Mouse (Mus musculus) limb, embryonic 11.5 days (tissue): ENCODE results near the gene Aamp. TPM values are rescaled to one million over a fixed set of nuclear protein-coding genes. Genes with fewer than 3 reads are reported as not detected.

Source experiments
- ATAC-seq: fragments of 200-750 bp; cut with Nextera tagmentation; 2 replicates; pipeline ENCODE4 v1.8.0; 2017; ENCODE audit warnings: low read depth; ENCODE audit not compliant: insufficient number of reproducible peaks, low FRiP score, low TSS enrichment
- DNase-seq: peaks from one replicate; pipeline ENCODE4 v3.0.0-alpha.2; 2015; ENCODE audit warnings: low spot score
- H3K27ac ChIP-seq: fragments of 300-500 bp; sonication (generic); replicated peaks from 2 replicates; pipeline ENCODE4 v1.5.1; 2014; ENCODE audit warnings: low read depth, mild to moderate bottlenecking, low read length
- H3K27me3 ChIP-seq: fragments of 300-500 bp; sonication (generic); 2 replicates; pipeline ENCODE4 v1.6.1; 2014; ENCODE audit warnings: mild to moderate bottlenecking, low read length, mixed read lengths; ENCODE audit not compliant: control insufficient read depth, insufficient read depth
- H3K36me3 ChIP-seq: fragments of 300-500 bp; sonication (generic); 2 replicates; pipeline ENCODE4 v1.6.1; 2014; ENCODE audit warnings: mild to moderate bottlenecking, low read length, moderate library complexity, mixed read lengths; ENCODE audit not compliant: control insufficient read depth, insufficient read depth
- H3K4me1 ChIP-seq: fragments of 300-500 bp; sonication (generic); 2 replicates; pipeline ENCODE4 v1.6.1; 2014; ENCODE audit warnings: low read length, mixed read lengths; ENCODE audit not compliant: control insufficient read depth, insufficient read depth
- H3K4me2 ChIP-seq: fragments of 300-500 bp; sonication (generic); 2 replicates; pipeline ENCODE4 v1.6.1; 2014; ENCODE audit warnings: low read depth, mild to moderate bottlenecking, moderate library complexity; ENCODE audit not compliant: severe bottlenecking
- H3K4me3 ChIP-seq: fragments of 300-500 bp; sonication (generic); 2 replicates; pipeline ENCODE4 v1.5.1; 2014; ENCODE audit warnings: low read depth, low read length
- H3K9ac ChIP-seq: fragments of 300-500 bp; sonication (generic); 2 replicates; pipeline ENCODE4 v1.6.1; 2014; ENCODE audit warnings: mild to moderate bottlenecking, low read length
- H3K9me3 ChIP-seq: fragments of 300-500 bp; sonication (generic); 2 replicates; pipeline ENCODE4 v1.6.1; 2016; ENCODE audit warnings: low read length; ENCODE audit not compliant: control insufficient read depth
- WGBS: fragments of 180-500 bp; shearing (Covaris S2); extraction: QIAGEN DNeasy Blood & Tissue Kit; methylation state at CpG from one replicate; pipeline ENCODE4 v1.1.7; 2014; 5-methylcytosine and 5-hydroxymethylcytosine counted together
- polyA plus RNA-seq: library from polyadenylated mRNA; unstranded; fragments of >200 nt; fragmentation: Nextera tagmentation; extraction: Ambion mirVana; gene quantifications from 2 replicates; pipeline ENCODE4 v1.2.1, GENCODE M21; 2014

The Aamp gene
- polyA plus RNA-seq, 1 experiment from 2014 or later = 218 TPM

- no peak for ATAC-seq
- no peaks in the 10 kb centered on the region for H3K36me3 ChIP-seq
- H3K27me3 ChIP-seq = no peaks in the 10 kb centered on the region
- no peak overlapping the region for H3K27ac ChIP-seq
- H3K4me3 ChIP-seq = no peak overlapping the region
- no peak overlapping the region for H3K4me2 ChIP-seq
- no peaks in the 10 kb centered on the region for H3K9me3 ChIP-seq
- H3K9ac ChIP-seq = no peak overlapping the region
- 75% methylated on average over 4 of the region's 4 CpGs for WGBS
- no peak for DNase-seq
- H3K4me1 ChIP-seq = peaks cover 5% of the 10 kb centered on the region; the same call in 1 of the 2 replicates
These were observed 31.7 kb upstream of the Aamp start for GRCm38 (mm10) chr1:74316114-74316827.

- ATAC-seq = no peak
- Histone ChIP-seq H3K4me2 (no peak overlapping the region), H3K9me3 (no peaks in the 10 kb centered on the region), H3K4me3 (no peak overlapping the region), H3K36me3 (no peaks in the 10 kb centered on the region), H3K4me1 (peaks cover 5% of the 10 kb centered on the region; the same call in 1 of the 2 replicates), H3K27ac (no peak overlapping the region), H3K9ac (no peak overlapping the region), H3K27me3 (no peaks in the 10 kb centered on the region)
- 93% methylated on average over 3 of the region's 3 CpGs for WGBS
- no peak for DNase-seq
These were observed 30.3 kb upstream of the Aamp start for GRCm38 (mm10) chr1:74314796-74315195.

- Histone ChIP-seq H3K9me3 (no peaks in the 10 kb centered on the region), H3K4me2 (no peak overlapping the region), H3K9ac (no peak overlapping the region), H3K4me3 (no peak overlapping the region), H3K27me3 (no peaks in the 10 kb centered on the region), H3K27ac (no peak overlapping the region), H3K4me1 (peaks cover 5% of the 10 kb centered on the region; the same call in 1 of the 2 replicates), H3K36me3 (no peaks in the 10 kb centered on the region)
- WGBS = 10% methylated on average over 3 of the region's 3 CpGs
- DNase-seq (peak; percentile 70), ATAC-seq (no peak)
These were observed 28.6 kb upstream of the Aamp start for GRCm38 (mm10) chr1:74313049-74313692.

GRCm38 (mm10) chr1:74309767-74310166 is 25.2 kb upstream of the Aamp start:
- Histone ChIP-seq H3K9ac (no peak overlapping the region), H3K36me3 (no peaks in the 10 kb centered on the region), H3K4me1 (no peaks in the 10 kb centered on the region), H3K4me2 (no peak overlapping the region), H3K27ac (no peak overlapping the region), H3K4me3 (no peak overlapping the region), H3K27me3 (no peaks in the 10 kb centered on the region), H3K9me3 (no peaks in the 10 kb centered on the region)
- WGBS = 57% methylated on average over 3 of the region's 3 CpGs
- DNase-seq (no peak), ATAC-seq (no peak)

- Histone ChIP-seq H3K27ac (no peak overlapping the region), H3K9me3 (no peaks in the 10 kb centered on the region), H3K4me1 (no peaks in the 10 kb centered on the region), H3K4me2 (no peak overlapping the region), H3K27me3 (no peaks in the 10 kb centered on the region), H3K4me3 (no peak overlapping the region), H3K9ac (no peak overlapping the region), H3K36me3 (no peaks in the 10 kb centered on the region)
- ATAC-seq (no peak), DNase-seq (no peak)
- WGBS = 61% methylated on average over 10 of the region's 10 CpGs
These were observed 23.7 kb upstream of the Aamp start for GRCm38 (mm10) chr1:74308001-74308964.

- Histone ChIP-seq H3K4me1 (peaks cover 7% of the 10 kb centered on the region; the same call in 1 of the 2 replicates), H3K4me2 (no peak overlapping the region), H3K27ac (no peak overlapping the region), H3K9ac (no peak overlapping the region), H3K9me3 (no peaks in the 10 kb centered on the region), H3K36me3 (no peaks in the 10 kb centered on the region), H3K4me3 (no peak overlapping the region), H3K27me3 (no peaks in the 10 kb centered on the region)
- 97% methylated on average over 1 of the region's 1 CpGs for WGBS
- ATAC-seq (no peak), DNase-seq (no peak)
These were observed 22.6 kb upstream of the Aamp start for GRCm38 (mm10) chr1:74307146-74307545.

GRCm38 (mm10) chr1:74305522-74305921 is 21.0 kb upstream of the Aamp start, which contains the start of gene Tmbim1:
TSS of gene Tmbim1 (minus strand) at chr1:74305622.
- no peak for DNase-seq
- H3K4me3 ChIP-seq = peak within 1 kb of the TSS; percentile 60; the same call in 1 of the 2 replicates
- H3K36me3 ChIP-seq = no peaks in the 10 kb centered on the region

GRCm38 (mm10) chr1:74304946-74305345 is 20.4 kb upstream of the Aamp start:
- H3K4me3 ChIP-seq = no peak overlapping the region
- DNase-seq (no peak), ATAC-seq (no peak)
- H3K27me3 ChIP-seq = no peaks in the 10 kb centered on the region
- H3K27ac ChIP-seq = no peak overlapping the region
- peaks cover 7% of the 10 kb centered on the region; the same call in 1 of the 2 replicates for H3K4me1 ChIP-seq
- H3K36me3 ChIP-seq = no peaks in the 10 kb centered on the region
- no peaks in the 10 kb centered on the region for H3K9me3 ChIP-seq
- H3K4me2 ChIP-seq = no peak overlapping the region
- no peak overlapping the region for H3K9ac ChIP-seq
- WGBS = 56% methylated on average over 4 of the region's 4 CpGs

More at GRCm38 (mm10) chr1:74305522-74305921, 21.0 kb upstream of the Aamp start, which contains the start of gene Tmbim1:
- Histone ChIP-seq H3K9ac (no peak within 1 kb of the TSS), H3K27ac (no peak within 1 kb of the TSS), H3K27me3 (no peaks in the 10 kb centered on the region), H3K4me1 (peaks cover 7% of the 10 kb centered on the region; the same call in 1 of the 2 replicates), H3K4me2 (peak within 1 kb of the TSS; percentile 86), H3K9me3 (no peaks in the 10 kb centered on the region)
- 42% methylated on average over 2 of the region's 2 CpGs for WGBS
- no peak for ATAC-seq
